Mouse (Mus musculus) urinary bladder, postnatal 25 days (tissue): ENCODE data around the gene Hpcal4.

Experiments used
- DNase-seq: peaks from one replicate; pipeline ENCODE4 v3.0.0; 2022; ENCODE audit warnings: low spot score

Hpcal4 gene

GRCm38 (mm10) chr4:123237386-123238266, 54.6 kb downstream of the Hpcal4 start:
- DNase-seq = no peak

GRCm38 (mm10) chr4:123239361-123240203, 56.6 kb downstream of the Hpcal4 start:
- DNase-seq = peak; percentile 45
